Mouse (Mus musculus) small intestine, adult 2 months (tissue): ENCODE data around the gene Tmem199. TPM values are rescaled to one million over a fixed set of nuclear protein-coding genes. Genes with fewer than 3 reads are reported as not detected.

ENCODE experiments used
- H3K27ac ChIP-seq: fragments of 200-500 bp; 2 replicates; pipeline ENCODE4 v1.5.1; 2012; ENCODE audit warnings: low read depth, low read length, control low read depth, inconsistent platforms; ENCODE audit not compliant: insufficient read depth
- H3K27me3 ChIP-seq: fragments of 200-500 bp; 2 replicates; pipeline ENCODE4 v1.6.1; 2012; ENCODE audit warnings: mild to moderate bottlenecking, moderate library complexity, low read length, inconsistent platforms; ENCODE audit not compliant: control insufficient read depth, insufficient read depth
- H3K36me3 ChIP-seq: fragments of 200-500 bp; 2 replicates; pipeline ENCODE4 v1.6.1; 2012; ENCODE audit warnings: mild to moderate bottlenecking, low read length, control low read depth, inconsistent platforms; ENCODE audit not compliant: control insufficient read depth, insufficient read depth
- H3K4me1 ChIP-seq: fragments of 200-500 bp; 2 replicates; pipeline ENCODE4 v1.6.1; 2012; ENCODE audit warnings: low read length, inconsistent platforms, mixed read lengths; ENCODE audit not compliant: control insufficient read depth, insufficient read depth, insufficient read length
- H3K4me3 ChIP-seq: fragments of 200-500 bp; 2 replicates; pipeline ENCODE4 v1.5.1; 2012; ENCODE audit warnings: low read depth, mild to moderate bottlenecking, control low read depth, inconsistent platforms, low read length, moderate library complexity
- CTCF ChIP-seq: fragments of 200-500 bp; IDR thresholded peaks from 2 replicates; pipeline ENCODE4 v1.5.1; 2012; ENCODE audit warnings: low read depth, mild to moderate bottlenecking, control low read depth, inconsistent platforms, low read length, moderate library complexity, mixed read lengths; ENCODE audit not compliant: insufficient replicate concordance, insufficient read length; ENCODE audit errors: extremely low read depth
- POLR2A ChIP-seq: fragments of 200-500 bp; IDR thresholded peaks from 2 replicates; pipeline ENCODE4 v1.6.1; 2012; ENCODE audit warnings: low read depth, mild to moderate bottlenecking, control low read depth, inconsistent platforms, low read length, moderate library complexity
- WGBS: fragments of 180-500 bp; shearing (Covaris S2); methylation state at CpG from one replicate; pipeline ENCODE4 v1.1.7; 2018; 5-methylcytosine and 5-hydroxymethylcytosine counted together
- polyA plus RNA-seq: library from polyadenylated mRNA; depleted of rRNA; stranded (reverse); fragments of >200 nt; gene quantifications from 2 replicates; pipeline ENCODE4 v1.2.3, GENCODE M21; 2012

Gene Tmem199
- polyA plus RNA-seq, 1 experiment: 3.8 TPM

DNA sequence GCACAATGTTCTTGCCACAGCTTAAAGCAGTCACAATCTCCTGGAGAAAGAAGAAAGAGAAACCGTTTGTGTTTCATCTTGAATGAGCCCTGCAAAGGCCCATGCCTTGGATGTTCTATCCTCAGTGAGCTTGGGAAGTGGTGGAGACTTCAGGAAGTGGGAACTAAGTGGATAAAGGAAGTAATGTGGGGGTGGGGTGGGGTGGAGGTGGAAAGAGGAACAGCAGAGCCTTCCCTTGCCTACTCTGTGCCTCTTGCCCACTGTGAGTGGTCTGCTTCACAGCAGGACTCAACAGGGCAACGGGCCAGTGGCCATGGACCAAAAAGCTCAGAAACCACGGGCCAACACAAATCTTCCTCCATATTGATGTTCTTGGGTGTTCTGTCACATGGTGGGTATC is 36.7 kb downstream of the Tmem199 start:
- H3K4me3 ChIP-seq: no peak overlapping the region
- no peaks in the 10 kb centered on the region for H3K27me3 ChIP-seq
- TF ChIP-seq CTCF (no peak), POLR2A (no peak)
- WGBS: 69% methylated on average over 3 of the region's 3 CpGs
- H3K27ac ChIP-seq: no peak overlapping the region
- H3K36me3 ChIP-seq: no peaks in the 10 kb centered on the region
- H3K4me1 ChIP-seq: no peaks in the 10 kb centered on the region

GRCm38 (mm10) chr11:78471326-78472103 is 40.5 kb downstream of the Tmem199 start:
- TF ChIP-seq POLR2A (no peak), CTCF (no peak)
- H3K4me3 ChIP-seq: no peak overlapping the region
- WGBS: 89% methylated on average over 10 of the region's 10 CpGs
- H3K36me3 ChIP-seq: no peaks in the 10 kb centered on the region
- H3K27me3 ChIP-seq: no peaks in the 10 kb centered on the region
- no peak overlapping the region for H3K27ac ChIP-seq
- H3K4me1 ChIP-seq: peaks cover 1% of the 10 kb centered on the region

GRCm38 (mm10) chr11:78467932-78468331 is 44.0 kb downstream of the Tmem199 start:
- Histone ChIP-seq H3K27ac (peak overlapping the region; percentile 23; the same call in 1 of the 2 replicates), H3K4me1 (peaks cover 26% of the 10 kb centered on the region), H3K4me3 (no peak overlapping the region), H3K27me3 (no peaks in the 10 kb centered on the region), H3K36me3 (no peaks in the 10 kb centered on the region)
- TF ChIP-seq POLR2A (no peak), CTCF (no peak)
- 63% methylated on average over 3 of the region's 3 CpGs for WGBS

- H3K36me3 ChIP-seq: no peaks in the 10 kb centered on the region
- WGBS: 66% methylated on average over 7 of the region's 7 CpGs
- TF ChIP-seq POLR2A (no peak), CTCF (no peak)
- peaks cover 27% of the 10 kb centered on the region for H3K4me1 ChIP-seq
- no peaks in the 10 kb centered on the region for H3K27me3 ChIP-seq
- H3K4me3 ChIP-seq: peak overlapping the region; percentile 39; the same call in 1 of the 2 replicates
- H3K27ac ChIP-seq: peak overlapping the region; percentile 23; the same call in 1 of the 2 replicates
These were observed 44.5 kb downstream of the Tmem199 start for GRCm38 (mm10) chr11:78467515-78467914.

DNA sequence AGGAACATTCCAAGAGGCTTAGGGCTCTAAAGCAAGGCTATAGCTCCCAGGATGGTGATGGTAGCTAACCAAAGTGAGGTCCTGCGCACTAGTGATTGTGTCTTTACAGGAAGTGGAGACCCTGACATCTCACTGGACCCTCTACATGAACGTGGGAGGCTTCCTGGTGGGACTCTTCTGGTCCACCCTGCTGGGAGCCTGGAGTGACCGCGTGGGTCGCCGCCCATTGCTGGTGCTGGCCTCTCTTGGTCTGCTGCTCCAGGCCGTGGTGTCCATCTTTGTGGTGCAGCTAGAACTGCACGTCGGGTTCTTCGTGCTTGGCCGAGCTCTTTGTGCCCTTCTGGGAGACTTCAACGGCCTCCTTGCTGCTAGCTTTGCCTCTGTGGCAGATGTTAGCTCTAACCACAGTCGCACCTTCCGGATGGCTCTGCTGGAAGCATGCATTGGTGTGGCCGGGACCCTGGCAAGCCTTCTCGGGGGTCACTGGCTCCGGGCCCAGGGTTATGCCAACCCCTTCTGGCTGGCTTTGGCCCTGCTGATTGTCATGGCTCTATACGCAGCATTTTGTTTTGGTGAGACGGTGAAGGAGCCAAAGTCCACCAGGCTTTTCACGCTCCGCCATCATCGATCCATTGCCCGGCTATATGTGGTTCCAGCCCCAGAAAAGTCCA is 45.6 kb downstream of the Tmem199 start:
- no peaks in the 10 kb centered on the region for H3K36me3 ChIP-seq
- peak overlapping the region; percentile 91 for H3K4me3 ChIP-seq
- H3K27ac ChIP-seq: peak overlapping the region; percentile 83
- no peak for TF ChIP-seq CTCF
- TF ChIP-seq POLR2A: no peak
- WGBS: 68% methylated on average over 23 of the region's 23 CpGs
- H3K4me1 ChIP-seq: peaks cover 27% of the 10 kb centered on the region
- no peaks in the 10 kb centered on the region for H3K27me3 ChIP-seq

- TF ChIP-seq POLR2A (peak; percentile 18; the same call in 1 of the 2 replicates), CTCF (no peak)
- peak within 1 kb of the TSS; percentile 91 for H3K4me3 ChIP-seq
- H3K4me1 ChIP-seq: peaks cover 27% of the 10 kb centered on the region
- H3K27me3 ChIP-seq: no peaks in the 10 kb centered on the region
- WGBS: under 1% methylated on average over 41 of the region's 41 CpGs
- no peaks in the 10 kb centered on the region for H3K36me3 ChIP-seq
- peak within 1 kb of the TSS; percentile 83 for H3K27ac ChIP-seq
These were observed 46.3 kb downstream of the Tmem199 start, which contains the start of gene Slc46a1 for GRCm38 (mm10) chr11:78465568-78466180. Gene Slc46a1 (plus strand): TSS chr11:78465697.

DNA sequence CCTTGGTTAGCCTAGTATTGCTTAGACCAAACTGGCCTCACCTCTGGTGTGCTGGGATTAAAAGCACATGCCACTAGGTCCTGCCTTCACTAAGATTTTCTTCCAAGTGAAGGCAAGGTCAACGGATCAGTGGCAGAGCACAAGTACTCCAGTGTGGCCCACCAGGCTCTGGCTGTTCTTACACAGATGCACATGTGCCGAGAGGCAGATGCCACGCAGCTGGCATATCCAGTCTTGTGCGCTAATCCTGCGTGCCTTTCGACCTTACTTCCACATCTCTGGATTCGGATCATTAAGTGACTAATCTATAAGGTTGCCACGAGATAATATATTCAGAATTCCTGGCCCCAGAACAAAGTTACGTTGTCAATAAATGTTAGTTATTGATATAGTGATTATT is 46.9 kb downstream of the Tmem199 start:
- H3K27me3 ChIP-seq: no peaks in the 10 kb centered on the region
- H3K27ac ChIP-seq: peak overlapping the region; percentile 70; the same call in 1 of the 2 replicates
- peak overlapping the region; percentile 91 for H3K4me3 ChIP-seq
- no peaks in the 10 kb centered on the region for H3K36me3 ChIP-seq
- WGBS: 17% methylated on average over 9 of the region's 9 CpGs
- TF ChIP-seq POLR2A (no peak), CTCF (no peak)
- H3K4me1 ChIP-seq: peaks cover 27% of the 10 kb centered on the region
